ENCODE assay signal across 30 mouse cellular contexts in the genomic region with DNA sequence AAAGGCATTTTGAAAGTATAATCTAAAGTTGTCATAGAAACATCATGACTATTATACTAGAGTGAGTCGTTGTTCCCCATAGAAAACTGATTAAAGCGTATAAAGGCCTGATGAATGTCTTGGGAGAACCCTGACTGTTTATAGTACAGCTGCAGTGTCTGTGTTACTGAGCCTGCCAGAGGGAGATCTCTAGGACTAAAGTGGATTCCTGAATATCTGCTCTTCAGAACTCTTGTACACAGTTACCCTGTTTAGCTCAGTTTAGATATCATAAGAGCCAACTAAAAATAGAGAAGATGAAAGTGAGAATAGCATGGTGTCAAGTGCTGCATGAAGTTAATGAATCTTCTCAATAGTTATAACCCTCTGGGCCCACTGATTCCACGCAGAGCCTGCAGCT. TPM values are rescaled to one million over a fixed set of nuclear protein-coding genes. Genes with fewer than 3 reads are reported as not detected.
DNase-seq lines count a peak whose midpoint lies in the region; ATAC-seq lines count a peak whose summit lies in the region.
"Had no signal": no experiment of that assay in that cellular context is flagged by ENCODE, and none has a peak within 500 bp of the region (broad histone marks: within the 10 kb centered on the region; RNA-seq: fewer than 3 reads in every experiment).

No protein-coding gene starts in this region.

- ATAC-seq in heart, embryonic 13.5 days (ENCODE audit: extremely low read depth, insufficient number of reproducible peaks, low FRiP score, low TSS enrichment): 0 out of 2 replicates have a peak, but pooled peaks have one; percentile 25
- ATAC-seq: forebrain, postnatal 0 days; inflammation-experienced regulatory T-cells, adult 6 months had no signal

- peak overlapping the region; percentile 57 for H3K4me2 ChIP-seq in heart, embryonic 13.5 days
- H3K4me2 ChIP-seq: hindbrain, embryonic 12.5 days; liver, embryonic 15.5 days; lung, embryonic 15.5 days had no signal

- intact Hi-C loops in heart, postnatal 25 days (cut with DNase I): no loop called here

- peaks cover 20% of the 10 kb centered on the region for H3K4me1 ChIP-seq in heart, embryonic 10.5 days
- peaks cover 34% of the 10 kb centered on the region for H3K4me1 ChIP-seq in heart, embryonic 13.5 days
- H3K4me1 ChIP-seq: embryonic facial prominence, embryonic 10.5 days; limb, embryonic 10.5 days; liver, embryonic 15.5 days; lung, embryonic 15.5 days had no signal

- no peaks in the 10 kb centered on the region for H3K9me3 ChIP-seq in heart, embryonic 10.5 days
- H3K9me3 ChIP-seq in heart, embryonic 13.5 days: no peaks in the 10 kb centered on the region
- H3K9me3 ChIP-seq: embryonic facial prominence, embryonic 10.5 days; G1E; hindbrain, embryonic 12.5 days; limb, embryonic 10.5 days; liver, embryonic 15.5 days; lung, embryonic 15.5 days; megakaryocyte, embryonic 14.5 days had no signal

- H3K27ac ChIP-seq in heart, embryonic 10.5 days: peak overlapping the region; percentile 83
- peak overlapping the region; percentile 93 for H3K27ac ChIP-seq in heart, embryonic 13.5 days (replicated peaks)
- H3K27ac ChIP-seq: embryonic facial prominence, embryonic 10.5 days; hindbrain, embryonic 12.5 days; limb, embryonic 10.5 days; liver, embryonic 15.5 days; lung, embryonic 15.5 days had no signal

- H3K36me3 ChIP-seq in heart, embryonic 10.5 days: peaks cover under 1% of the 10 kb centered on the region; the same call in 1 of the 2 replicates
- peaks cover 2% of the 10 kb centered on the region; the same call in 1 of the 2 replicates for H3K36me3 ChIP-seq in heart, embryonic 13.5 days
- H3K36me3 ChIP-seq: embryonic facial prominence, embryonic 10.5 days; hindbrain, embryonic 12.5 days; liver, embryonic 15.5 days; lung, embryonic 15.5 days had no signal

- DNase-seq in heart, adult 8-10 months (ENCODE audit: low spot score): peak; percentile 19
- no peak for DNase-seq in heart, postnatal 25 days (ENCODE audit: low spot score)
- no peak for DNase-seq in heart, embryonic 10.5 days (ENCODE audit: low spot score)
- DNase-seq in mesoderm, embryonic 11.5 days (ENCODE audit: low read depth, low spot score): peak; percentile 22
- no peak for DNase-seq in urinary bladder, postnatal 4 days (ENCODE audit: low spot score in 2 of 2)
- DNase-seq in left cerebral cortex, adult 18-20 months (ENCODE audit: low spot score in 2 of 2): no peak
- DNase-seq: adrenal gland, adult 2 months; B cell, adult 2 months; cerebellum, adult 11-12 months; cerebellum, postnatal 10 days; forebrain, postnatal 0 days; kidney, adult 18-20 months; liver; lung, postnatal 36 days; right cerebral cortex, postnatal 4 days; thymus, postnatal 14 days had no signal

- H3K27me3 ChIP-seq in heart, embryonic 10.5 days (ENCODE audit: insufficient read depth, poor library complexity, severe bottlenecking): no peaks in the 10 kb centered on the region
- no peaks in the 10 kb centered on the region for H3K27me3 ChIP-seq in heart, embryonic 13.5 days (replicated peaks)
- H3K27me3 ChIP-seq: CH12.LX; hindbrain, embryonic 12.5 days; liver, embryonic 15.5 days; lung, embryonic 15.5 days; megakaryocyte, embryonic 14.5 days had no signal

- H3K9ac ChIP-seq in heart, embryonic 13.5 days: 0 out of 2 replicates have a peak overlapping the region, but pooled peaks have one; percentile 19
- H3K9ac ChIP-seq: forebrain, postnatal 0 days; hindbrain, embryonic 12.5 days; liver, embryonic 15.5 days; lung, embryonic 15.5 days had no signal

- H3K4me3 ChIP-seq in heart, embryonic 10.5 days: no peak overlapping the region
- H3K4me3 ChIP-seq in heart, embryonic 13.5 days: no peak overlapping the region
- H3K4me3 ChIP-seq: embryonic facial prominence, embryonic 10.5 days; hindbrain, embryonic 12.5 days; limb, embryonic 10.5 days; liver, embryonic 15.5 days; lung, embryonic 15.5 days; megakaryocyte, embryonic 14.5 days had no signal

- 44% methylated on average over 3 of the region's 3 CpGs for WGBS in heart, embryonic 10.5 days
- WGBS in heart, embryonic 13.5 days: 43% methylated on average over 3 of the region's 3 CpGs

RNA-seq across cellular contexts. Expression of a gene that starts 10.6 kb away (rescaled TPM):
- total RNA-seq in heart, adult 8-10 months (2022): 1 to 10 TPM; 5.2 to 9.6 (median 7.8) TPM
- total RNA-seq in heart, postnatal 25 days (2021): 1 to 10 TPM; 5.8 to 6.0 TPM
- 39.8 and 40.5 TPM in 2 replicates for polyA plus RNA-seq in heart, embryonic 10.5 days (2016; fragmentation: Nextera tagmentation; extraction: Ambion mirVana)
- 23.8 and 26.4 TPM in 2 replicates for polyA plus RNA-seq in heart, embryonic 13.5 days (2015; fragmentation: Nextera tagmentation; extraction: Ambion mirVana)
- total RNA-seq in left cerebral cortex, adult 18-20 months (2021): 1 to 10 TPM; 8.3 TPM

RNA-seq across cellular contexts. Expression of a gene that starts 10.7 kb away (rescaled TPM):
- 1 to 10 TPM; 6.9 to 8.3 (median 7.1) TPM for total RNA-seq in heart, adult 8-10 months (2022)
- 1 to 10 TPM; 6.4 to 6.5 TPM for total RNA-seq in heart, postnatal 25 days (2021)
- polyA plus RNA-seq in heart, embryonic 10.5 days (2016; fragmentation: Nextera tagmentation; extraction: Ambion mirVana): 35.3 and 38.5 TPM in 2 replicates
- 20.4 and 20.5 TPM in 2 replicates for polyA plus RNA-seq in heart, embryonic 13.5 days (2015; fragmentation: Nextera tagmentation; extraction: Ambion mirVana)
- total RNA-seq in left cerebral cortex, adult 18-20 months (2021): 10 to 100 TPM; 15.1 to 15.5 TPM

RNA-seq across cellular contexts. Expression of a gene that starts 29.7 kb away (rescaled TPM):
- total RNA-seq in heart, adult 8-10 months (2022): not detected
- not detected for total RNA-seq in heart, postnatal 25 days (2021)
- 0.27 and 1.9 TPM in 2 replicates for polyA plus RNA-seq in heart, embryonic 10.5 days (2016; fragmentation: Nextera tagmentation; extraction: Ambion mirVana)
- 0.16 and 1.8 TPM in 2 replicates for polyA plus RNA-seq in heart, embryonic 13.5 days (2015; fragmentation: Nextera tagmentation; extraction: Ambion mirVana)
- not detected for total RNA-seq in left cerebral cortex, adult 18-20 months (2021)
- total RNA-seq: CH12.LX; forebrain, postnatal 0 days; G1E; left cerebral cortex, adult 8-10 months had no signal
- polyA plus RNA-seq: adrenal gland, adult 2 months; cortical plate, adult 2 months; forebrain, postnatal 0 days; G1E; hindbrain, embryonic 12.5 days; inflammation-experienced regulatory T-cells, adult 6 months; large intestine, adult 2 months; stomach, embryonic 14.5 days had no signal

Comparison
In these comparisons a context has a peak if more than half of its experiments do, and no peak if none do; other contexts are left out.
1. DNase-seq: peak in heart, adult 8-10 months (single experiment) and mesoderm, embryonic 11.5 days (single experiment); none in heart, postnatal 25 days (single experiment), heart, embryonic 10.5 days (single experiment), urinary bladder, postnatal 4 days (0 of 2) and left cerebral cortex, adult 18-20 months (0 of 2).